Mouse (Mus musculus): ENCODE measurements around the gene Nol11.

- TF ChIP-seq GATA1 (IDR thresholded peaks at IDR 0.05; ENCODE audit: borderline replicate concordance, low read length) (no peak), FLI1 (IDR thresholded peaks at IDR 0.05; ENCODE audit: low read length) (no peak)
These were observed 35.5 kb downstream of the Nol11 start for GRCm38 (mm10) chr11:107153645-107154044.

All from megakaryocyte, embryonic 14.5 days (primary cell).